Mouse (Mus musculus): Measurements from ENCODE around the gene Gfpt2.

DNA sequence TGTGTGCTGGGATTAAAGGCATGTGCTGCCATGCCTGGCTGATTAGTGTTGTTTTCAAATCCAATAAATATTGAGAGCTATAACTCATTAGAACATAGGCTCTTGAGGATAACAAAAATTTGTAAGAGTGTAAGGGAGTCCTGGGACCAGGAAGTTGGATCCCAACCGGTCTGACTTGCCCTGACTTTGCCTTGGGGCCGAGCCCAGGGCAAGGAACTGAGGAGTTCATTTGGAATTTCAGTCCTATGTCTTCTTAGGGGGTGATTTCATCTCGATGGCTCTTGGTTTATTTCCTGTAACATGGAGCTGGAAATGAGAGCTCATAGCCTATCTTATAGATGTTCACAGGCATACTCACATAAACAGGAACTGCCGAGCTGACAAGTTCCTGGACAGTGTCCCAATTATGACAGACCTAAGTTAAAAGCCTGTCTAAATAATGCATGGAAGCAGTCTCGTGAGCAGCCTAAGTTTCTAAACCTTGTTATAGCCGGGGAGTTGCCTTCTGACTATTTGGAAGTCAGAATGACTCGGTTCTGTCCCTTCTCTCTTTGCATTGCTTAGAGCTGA is 35.3 kb downstream of the Gfpt2 start:
- TF ChIP-seq POLR2A (IDR thresholded peaks at IDR 0.05; ENCODE audit: low read depth, low read length) (no peak), CTCF (IDR thresholded peaks at IDR 0.05; ENCODE audit: extremely low read depth, insufficient read length, insufficient replicate concordance, low read depth, low read length) (no peak)

Data from small intestine, adult 2 months (tissue).